Mouse (Mus musculus) small intestine, adult 2 months (tissue): Measurements from ENCODE around the gene Cntn5.

Source experiments
- CTCF ChIP-seq: fragments of 200-500 bp; IDR thresholded peaks from 2 replicates; pipeline ENCODE4 v1.5.1; 2012; ENCODE audit warnings: low read depth, mild to moderate bottlenecking, control low read depth, inconsistent platforms, low read length, moderate library complexity, mixed read lengths; ENCODE audit not compliant: insufficient replicate concordance, insufficient read length; ENCODE audit errors: extremely low read depth
- POLR2A ChIP-seq: fragments of 200-500 bp; IDR thresholded peaks from 2 replicates; pipeline ENCODE4 v1.6.1; 2012; ENCODE audit warnings: low read depth, mild to moderate bottlenecking, control low read depth, inconsistent platforms, low read length, moderate library complexity

- TF ChIP-seq POLR2A = no peak
- 0 out of 2 replicates have a peak, but pooled peaks have one; percentile 14 for TF ChIP-seq CTCF
These were observed 579.7 kb downstream of the Cntn5 start for GRCm38 (mm10) chr9:10324697-10325368.
